Mouse (Mus musculus): Measurements from ENCODE around the gene Ptms. TPM values are rescaled to one million over a fixed set of nuclear protein-coding genes. Genes with fewer than 3 reads are reported as not detected.

Ptms gene
- polyA plus RNA-seq, 1 experiment: 1,236 TPM

- H3K4me3 ChIP-seq (ENCODE audit: insufficient read depth, low read depth, low read length): peak overlapping the region; percentile 95
- peak overlapping the region; percentile 91 for H3K27ac ChIP-seq (replicated peaks; ENCODE audit: low read depth, low read length)
- peaks cover 14% of the 10 kb centered on the region for H3K4me1 ChIP-seq (ENCODE audit: control insufficient read depth, insufficient read depth, insufficient read length, low read length)
Observed at GRCm38 (mm10) chr6:124917518-124918330, 2.2 kb downstream of the Ptms start.

DNA sequence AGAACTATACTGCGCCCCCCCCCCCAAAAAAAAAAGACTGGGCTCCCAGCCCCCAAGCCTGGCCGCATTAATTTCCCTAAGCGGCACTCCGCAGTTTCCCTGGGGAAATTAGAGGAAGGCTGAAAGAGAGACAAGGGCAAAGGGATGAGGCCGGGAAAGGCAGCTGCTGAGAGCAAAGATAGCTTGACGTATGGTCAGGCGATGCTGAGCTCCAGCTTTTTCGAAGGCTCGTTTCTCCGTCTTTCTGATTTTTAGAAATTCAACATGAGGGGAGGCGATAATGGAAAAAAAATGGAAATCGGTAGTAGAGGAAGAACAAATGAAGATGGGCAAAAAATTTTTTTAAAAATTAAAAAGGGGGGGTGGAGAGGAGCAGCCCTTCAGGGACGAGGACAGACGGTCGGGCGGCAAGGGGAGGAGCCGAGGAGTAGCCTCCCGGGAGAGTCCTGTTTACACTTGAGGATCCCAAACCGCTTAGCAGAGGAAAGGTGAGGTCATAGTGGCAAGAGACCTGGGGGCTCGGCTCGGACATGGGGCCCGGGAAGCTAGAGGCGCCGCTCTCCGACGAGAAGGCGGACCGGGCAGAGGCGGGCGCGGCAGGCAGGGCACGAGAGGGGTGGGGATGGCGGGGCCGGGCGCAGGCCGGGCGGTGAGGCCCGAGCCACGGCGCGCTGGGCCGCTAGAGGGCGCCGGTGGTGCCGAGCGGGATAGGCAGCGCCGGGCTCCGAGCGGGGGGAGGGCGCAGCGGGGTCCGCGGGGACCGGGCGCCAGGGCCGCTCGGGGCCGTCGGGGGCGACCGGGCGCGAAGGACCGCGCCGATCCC lies 3.0 kb downstream of the Ptms start:
- peaks cover 14% of the 10 kb centered on the region for H3K4me1 ChIP-seq (ENCODE audit: control insufficient read depth, insufficient read depth, insufficient read length, low read length)
- H3K4me3 ChIP-seq (ENCODE audit: insufficient read depth, low read depth, low read length): peak overlapping the region; percentile 95

GRCm38 (mm10) chr6:124915942-124916694 lies 3.8 kb downstream of the Ptms start:
- Histone ChIP-seq H3K4me3 (ENCODE audit: insufficient read depth, low read depth, low read length) (peak overlapping the region; percentile 95), H3K4me1 (ENCODE audit: control insufficient read depth, insufficient read depth, insufficient read length, low read length) (peaks cover 14% of the 10 kb centered on the region), H3K27ac (replicated peaks; ENCODE audit: low read depth, low read length) (peak overlapping the region; percentile 90)

More for the DNA sequence above, 3.0 kb downstream of the Ptms start:
- peak overlapping the region; percentile 91 for H3K27ac ChIP-seq (replicated peaks; ENCODE audit: low read depth, low read length)

DNA sequence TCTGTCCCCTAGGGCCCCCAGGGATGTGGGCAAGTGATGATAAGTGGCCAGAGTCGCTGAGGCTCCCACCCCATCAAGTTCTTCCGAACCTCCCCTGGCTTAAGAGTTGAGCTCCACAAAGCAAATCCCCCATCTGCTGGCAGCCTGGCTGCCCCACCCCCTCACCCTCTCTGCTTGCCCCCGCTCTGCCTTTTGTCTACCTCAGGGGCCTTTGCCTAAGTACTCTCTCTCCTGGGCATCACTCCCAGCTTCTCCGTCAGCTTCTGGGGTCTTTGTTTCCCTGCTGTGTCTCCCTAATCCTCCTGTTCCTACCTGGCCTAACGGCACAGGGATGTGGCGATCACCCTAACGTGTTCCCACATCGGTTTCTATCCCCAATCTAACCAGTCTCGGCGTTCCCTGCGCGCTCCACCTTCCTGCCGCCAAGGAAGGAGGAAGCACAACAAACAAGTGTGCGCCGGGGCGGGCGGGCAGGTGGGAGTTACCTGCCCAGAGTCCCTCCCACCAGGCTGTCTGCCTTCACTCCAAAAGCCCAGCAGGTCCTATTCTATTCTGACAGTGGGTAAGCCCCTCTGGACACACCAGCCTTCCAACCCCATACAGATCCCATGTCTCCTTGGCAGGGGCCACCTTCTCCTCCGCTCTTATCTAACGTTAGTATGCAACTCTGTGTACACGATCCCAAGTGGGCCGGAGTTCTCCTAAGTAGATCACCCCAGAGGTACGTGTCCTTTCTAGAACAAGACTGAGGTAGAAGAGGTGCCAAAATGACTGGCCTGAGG lies 4.6 kb downstream of the Ptms start:
- Histone ChIP-seq H3K4me1 (ENCODE audit: control insufficient read depth, insufficient read depth, insufficient read length, low read length) (peaks cover 6% of the 10 kb centered on the region), H3K27ac (replicated peaks; ENCODE audit: low read depth, low read length) (peak overlapping the region; percentile 90), H3K4me3 (ENCODE audit: insufficient read depth, low read depth, low read length) (peak overlapping the region; percentile 95)

DNA sequence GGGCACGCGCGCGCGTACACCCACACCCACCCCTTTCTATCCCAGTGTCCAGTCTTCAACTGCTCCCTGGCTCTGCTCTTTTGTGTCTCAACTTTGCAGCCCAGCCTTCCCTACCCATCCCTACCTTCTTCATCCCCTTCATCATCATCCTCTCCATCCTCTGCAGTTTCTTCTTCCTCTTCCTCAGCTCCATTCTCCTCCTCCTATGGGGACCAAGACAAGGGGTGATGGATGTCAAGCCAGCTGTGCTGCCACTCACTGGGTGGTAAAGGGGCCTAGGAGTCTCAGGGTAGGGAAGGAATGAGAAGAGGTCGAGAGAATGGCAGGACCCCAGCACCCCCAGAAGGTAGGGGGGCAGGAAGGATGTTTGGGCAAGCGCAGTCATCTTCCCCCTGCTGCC lies 5.4 kb downstream of the Ptms start:
- Histone ChIP-seq H3K27ac (replicated peaks; ENCODE audit: low read depth, low read length) (0 out of 2 replicates have a peak overlapping the region, but pooled peaks have one; percentile 23), H3K4me3 (ENCODE audit: insufficient read depth, low read depth, low read length) (peak overlapping the region; percentile 95; the same call in 1 of the 2 replicates), H3K4me1 (ENCODE audit: control insufficient read depth, insufficient read depth, insufficient read length, low read length) (peaks cover 4% of the 10 kb centered on the region)

- peak overlapping the region; percentile 11; the same call in 1 of the 2 replicates for H3K27ac ChIP-seq (replicated peaks; ENCODE audit: low read depth, low read length)
- H3K4me1 ChIP-seq (ENCODE audit: control insufficient read depth, insufficient read depth, insufficient read length, low read length): peaks cover 7% of the 10 kb centered on the region
- 0 out of 2 replicates have a peak overlapping the region, but pooled peaks have one; percentile 95 for H3K4me3 ChIP-seq (ENCODE audit: insufficient read depth, low read depth, low read length)
Observed at GRCm38 (mm10) chr6:124913721-124914285, 6.1 kb downstream of the Ptms start.

- H3K27ac ChIP-seq (replicated peaks; ENCODE audit: low read depth, low read length): peak overlapping the region; percentile 35
- H3K4me3 ChIP-seq (ENCODE audit: insufficient read depth, low read depth, low read length): no peak overlapping the region
- peaks cover 7% of the 10 kb centered on the region for H3K4me1 ChIP-seq (ENCODE audit: control insufficient read depth, insufficient read depth, insufficient read length, low read length)
Observed at GRCm38 (mm10) chr6:124913214-124913613, 6.7 kb downstream of the Ptms start.

- H3K4me1 ChIP-seq (ENCODE audit: control insufficient read depth, insufficient read depth, insufficient read length, low read length): peaks cover 7% of the 10 kb centered on the region
- H3K4me3 ChIP-seq (ENCODE audit: insufficient read depth, low read depth, low read length): no peak within 1 kb of the TSS
- no peak within 1 kb of the TSS for H3K27ac ChIP-seq (replicated peaks; ENCODE audit: low read depth, low read length)
Observed at GRCm38 (mm10) chr6:124911533-124912218, 8.2 kb downstream of the Ptms start, which contains the start of gene Lag3. Gene Lag3, minus strand, starts transcription at chr6:124911705.

GRCm38 (mm10) chr6:124910032-124910431 lies 9.9 kb downstream of the Ptms start:
- no peak overlapping the region for H3K4me3 ChIP-seq (ENCODE audit: insufficient read depth, low read depth, low read length)
- peaks cover 7% of the 10 kb centered on the region for H3K4me1 ChIP-seq (ENCODE audit: control insufficient read depth, insufficient read depth, insufficient read length, low read length)
- no peak overlapping the region for H3K27ac ChIP-seq (replicated peaks; ENCODE audit: low read depth, low read length)

DNA sequence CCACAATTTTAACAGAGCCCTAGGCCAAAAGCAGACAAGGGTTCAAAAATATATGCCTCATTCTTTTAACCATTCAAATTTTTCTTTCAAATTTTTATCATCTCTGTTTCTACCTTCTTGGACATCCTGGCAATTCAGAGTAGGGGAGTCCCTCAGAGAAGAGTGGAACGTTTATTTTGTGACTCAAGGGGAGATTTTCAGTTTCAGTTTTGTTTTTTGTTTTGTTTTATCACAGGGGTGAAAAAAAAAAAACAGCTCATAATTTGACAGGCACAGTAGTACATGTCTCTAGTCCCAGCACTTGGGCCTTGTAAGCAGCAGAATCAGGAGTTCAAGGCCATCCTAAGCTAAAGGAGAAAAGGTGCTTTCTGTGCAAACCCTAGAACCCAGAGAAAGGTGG lies 12.1 kb downstream of the Ptms start:
- Histone ChIP-seq H3K4me1 (ENCODE audit: control insufficient read depth, insufficient read depth, insufficient read length, low read length) (peaks cover 6% of the 10 kb centered on the region; the same call in 1 of the 2 replicates), H3K4me3 (ENCODE audit: insufficient read depth, low read depth, low read length) (no peak overlapping the region), H3K27ac (replicated peaks; ENCODE audit: low read depth, low read length) (no peak overlapping the region)

- Histone ChIP-seq H3K27ac (replicated peaks; ENCODE audit: low read depth, low read length) (peak overlapping the region; percentile 77), H3K4me1 (ENCODE audit: control insufficient read depth, insufficient read depth, insufficient read length, low read length) (peaks cover 6% of the 10 kb centered on the region; the same call in 1 of the 2 replicates), H3K4me3 (ENCODE audit: insufficient read depth, low read depth, low read length) (peak overlapping the region; percentile 51; the same call in 1 of the 2 replicates)
Observed at GRCm38 (mm10) chr6:124904991-124905860, 14.7 kb downstream of the Ptms start.

- Histone ChIP-seq H3K4me3 (ENCODE audit: insufficient read depth, low read depth, low read length) (peak overlapping the region; percentile 64), H3K27ac (replicated peaks; ENCODE audit: low read depth, low read length) (peak overlapping the region; percentile 90), H3K4me1 (ENCODE audit: control insufficient read depth, insufficient read depth, insufficient read length, low read length) (0 out of 2 replicates have a peak, but pooled peaks cover 6% of the 10 kb centered on the region)
Observed at GRCm38 (mm10) chr6:124904161-124904981, 15.5 kb downstream of the Ptms start.
